Mouse (Mus musculus): Measurements from ENCODE around the gene Tcte1. TPM values are rescaled to one million over a fixed set of nuclear protein-coding genes. Genes with fewer than 3 reads are reported as not detected.

Gene Tcte1
- polyA plus RNA-seq, 1 experiment from 2014 or later: not detected

DNA sequence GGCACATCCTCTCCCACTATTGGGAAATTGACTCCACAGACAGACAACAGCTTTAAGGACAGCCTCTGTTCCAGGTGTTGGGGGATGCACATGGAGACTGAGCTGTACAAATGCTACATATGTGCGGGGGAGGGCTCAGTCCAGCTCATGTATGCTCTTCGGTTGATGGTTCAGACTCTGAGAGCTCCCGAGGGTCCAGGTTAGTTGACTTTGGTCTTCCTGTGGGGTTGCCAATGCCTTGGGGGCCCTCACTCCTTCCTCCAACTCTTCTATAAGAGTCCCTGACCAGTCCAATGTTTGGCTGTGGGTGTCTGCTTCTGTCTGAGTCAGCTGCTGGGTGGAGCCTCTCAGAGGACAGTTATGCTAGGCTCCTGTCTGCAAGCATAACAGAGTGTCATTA is 29.8 kb downstream of the Tcte1 start:
- H3K4me3 ChIP-seq (ENCODE audit: low read depth, low read length): no peak overlapping the region
- no peak overlapping the region for H3K9ac ChIP-seq (ENCODE audit: low read depth, low read length)
- TF ChIP-seq CTCF (IDR thresholded peaks at IDR 0.05; ENCODE audit: low read depth): no peak
- no peaks in the 10 kb centered on the region for H3K9me3 ChIP-seq (ENCODE audit: control insufficient read depth)
- H3K4me1 ChIP-seq (replicated peaks; ENCODE audit: control insufficient read depth, insufficient read depth, low read length): peaks cover 3% of the 10 kb centered on the region; the same call in 1 of the 2 replicates
- no peak for ATAC-seq
- H3K27ac ChIP-seq (ENCODE audit: low read depth, low read length): no peak overlapping the region
- H3K27me3 ChIP-seq (replicated peaks; ENCODE audit: control insufficient read depth, insufficient read depth, low read length): peaks cover 38% of the 10 kb centered on the region
- no peaks in the 10 kb centered on the region for H3K36me3 ChIP-seq (ENCODE audit: control insufficient read depth, insufficient read depth)
- WGBS: 79% methylated on average over 3 of the region's 3 CpGs
- no peak overlapping the region for H3K4me2 ChIP-seq (replicated peaks; ENCODE audit: low read depth)

DNA sequence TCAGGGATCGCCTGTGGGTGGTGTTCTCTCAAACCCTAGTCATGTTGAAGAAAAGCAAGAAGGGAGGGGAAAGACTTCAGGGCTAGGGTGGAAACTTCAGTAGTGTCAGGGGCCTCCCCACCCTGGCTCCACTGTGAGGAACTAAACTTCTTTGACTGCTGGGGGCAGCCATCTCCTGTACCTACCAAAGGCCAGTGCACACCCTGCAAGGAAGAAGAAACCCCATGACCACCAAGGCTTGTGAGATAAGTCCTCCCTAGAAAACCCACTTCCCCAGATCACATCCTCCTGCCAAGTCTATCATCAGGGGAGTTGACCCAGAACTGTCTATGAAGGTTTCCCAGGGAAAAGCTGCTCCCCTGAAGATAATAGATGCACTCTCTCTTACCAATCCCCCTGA is 31.2 kb downstream of the Tcte1 start:
- TF ChIP-seq CTCF (IDR thresholded peaks at IDR 0.05; ENCODE audit: low read depth): no peak
- WGBS: 41% methylated on average over 1 of the region's 1 CpGs
- Histone ChIP-seq H3K4me2 (replicated peaks; ENCODE audit: low read depth) (no peak overlapping the region), H3K27ac (ENCODE audit: low read depth, low read length) (no peak overlapping the region), H3K4me3 (ENCODE audit: low read depth, low read length) (no peak overlapping the region), H3K36me3 (ENCODE audit: control insufficient read depth, insufficient read depth) (peaks cover 3% of the 10 kb centered on the region; the same call in 1 of the 2 replicates), H3K9me3 (ENCODE audit: control insufficient read depth) (no peaks in the 10 kb centered on the region), H3K4me1 (replicated peaks; ENCODE audit: control insufficient read depth, insufficient read depth, low read length) (peaks cover 3% of the 10 kb centered on the region; the same call in 1 of the 2 replicates), H3K27me3 (replicated peaks; ENCODE audit: control insufficient read depth, insufficient read depth, low read length) (peaks cover 24% of the 10 kb centered on the region), H3K9ac (ENCODE audit: low read depth, low read length) (no peak overlapping the region)
- no peak for ATAC-seq

- peaks cover 3% of the 10 kb centered on the region; the same call in 1 of the 2 replicates for H3K4me1 ChIP-seq (replicated peaks; ENCODE audit: control insufficient read depth, insufficient read depth, low read length)
- peak within 1 kb of the TSS; percentile 62 for H3K9ac ChIP-seq (ENCODE audit: low read depth, low read length)
- peak; percentile 81 for ATAC-seq
- no peak within 1 kb of the TSS for H3K27ac ChIP-seq (ENCODE audit: low read depth, low read length)
- H3K36me3 ChIP-seq (ENCODE audit: control insufficient read depth, insufficient read depth): peaks cover 9% of the 10 kb centered on the region; the same call in 1 of the 2 replicates
- H3K27me3 ChIP-seq (replicated peaks; ENCODE audit: control insufficient read depth, insufficient read depth, low read length): peaks cover 16% of the 10 kb centered on the region
- H3K4me2 ChIP-seq (replicated peaks; ENCODE audit: low read depth): peak within 1 kb of the TSS; percentile 94
- peak within 1 kb of the TSS; percentile 65 for H3K4me3 ChIP-seq (ENCODE audit: low read depth, low read length)
- H3K9me3 ChIP-seq (ENCODE audit: control insufficient read depth): no peaks in the 10 kb centered on the region
- WGBS: under 1% methylated on average over 45 of the region's 45 CpGs
- TF ChIP-seq CTCF (IDR thresholded peaks at IDR 0.05; ENCODE audit: low read depth): 0 out of 2 replicates have a peak, but pooled peaks have one; percentile 0
Measured at GRCm38 (mm10) chr17:45555452-45556106, 32.3 kb downstream of the Tcte1 start, which contains the start of gene Nfkbie. TSS of gene Nfkbie (plus strand) at chr17:45555703.

DNA sequence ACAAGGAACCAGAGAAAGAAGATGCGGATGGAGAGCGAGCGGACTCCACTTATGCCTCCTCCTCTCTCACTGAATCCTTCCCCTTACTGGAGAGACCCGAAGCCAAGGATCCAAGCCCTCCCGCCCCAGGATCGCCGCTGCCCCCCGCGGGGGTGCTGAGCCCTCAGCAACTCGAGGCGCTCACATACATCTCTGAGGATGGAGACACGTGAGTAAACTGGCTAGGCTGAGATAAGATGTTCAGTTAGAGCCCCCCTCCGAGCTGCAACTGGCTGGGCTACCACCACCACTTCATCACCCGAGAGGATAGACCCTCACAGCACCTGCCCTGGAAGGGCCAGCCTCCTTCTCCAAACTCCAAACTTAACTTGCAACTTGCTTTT is 32.9 kb downstream of the Tcte1 start:
- Histone ChIP-seq H3K36me3 (ENCODE audit: control insufficient read depth, insufficient read depth) (peaks cover 9% of the 10 kb centered on the region; the same call in 1 of the 2 replicates), H3K27me3 (replicated peaks; ENCODE audit: control insufficient read depth, insufficient read depth, low read length) (peaks cover 11% of the 10 kb centered on the region), H3K9me3 (ENCODE audit: control insufficient read depth) (no peaks in the 10 kb centered on the region), H3K27ac (ENCODE audit: low read depth, low read length) (no peak overlapping the region), H3K4me2 (replicated peaks; ENCODE audit: low read depth) (peak overlapping the region; percentile 94), H3K4me3 (ENCODE audit: low read depth, low read length) (peak overlapping the region; percentile 65), H3K4me1 (replicated peaks; ENCODE audit: control insufficient read depth, insufficient read depth, low read length) (peaks cover 3% of the 10 kb centered on the region; the same call in 1 of the 2 replicates), H3K9ac (ENCODE audit: low read depth, low read length) (peak overlapping the region; percentile 62)
- no peak for TF ChIP-seq CTCF (IDR thresholded peaks at IDR 0.05; ENCODE audit: low read depth)
- 4% methylated on average over 14 of the region's 14 CpGs for WGBS
- ATAC-seq: no peak

DNA sequence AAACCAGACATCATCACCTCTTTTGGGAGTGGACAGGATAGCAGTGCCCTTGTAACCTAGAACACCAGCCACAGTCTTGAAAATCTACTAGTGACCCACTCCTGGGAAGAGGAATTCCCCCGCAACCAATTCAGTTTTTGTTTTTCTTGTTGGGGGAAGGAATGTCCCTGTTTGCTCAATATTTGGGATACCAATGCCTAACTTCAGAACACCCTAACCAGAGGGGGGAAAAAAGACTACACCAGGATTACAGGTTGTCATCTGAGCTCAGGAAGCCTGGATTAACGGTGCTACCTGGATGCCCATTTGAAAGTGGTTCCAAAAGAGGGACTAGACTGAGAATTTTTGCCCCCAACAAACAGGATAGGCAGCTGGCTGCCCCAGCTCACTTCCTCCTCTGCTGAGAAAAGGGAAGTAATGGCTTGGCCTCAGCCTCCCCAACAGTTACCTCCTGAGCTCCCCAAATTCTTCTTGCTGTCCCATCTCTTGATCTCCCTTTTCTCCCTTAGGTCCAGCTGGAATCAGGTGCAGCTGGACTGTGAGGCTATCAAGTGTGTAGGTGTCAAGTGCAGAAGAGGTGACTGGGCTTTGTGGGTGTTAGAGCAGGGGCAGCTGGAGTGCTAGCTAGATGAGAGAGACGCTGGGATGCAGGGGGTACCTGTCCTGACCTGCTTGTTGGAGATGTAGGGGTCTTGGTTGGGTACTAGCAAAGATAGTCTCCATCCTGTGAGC is 33.4 kb downstream of the Tcte1 start:
- peak overlapping the region; percentile 62; the same call in 1 of the 2 replicates for H3K9ac ChIP-seq (ENCODE audit: low read depth, low read length)
- peaks cover 3% of the 10 kb centered on the region; the same call in 1 of the 2 replicates for H3K4me1 ChIP-seq (replicated peaks; ENCODE audit: control insufficient read depth, insufficient read depth, low read length)
- H3K9me3 ChIP-seq (ENCODE audit: control insufficient read depth): no peaks in the 10 kb centered on the region
- 59% methylated on average over 3 of the region's 3 CpGs for WGBS
- H3K27ac ChIP-seq (ENCODE audit: low read depth, low read length): no peak overlapping the region
- TF ChIP-seq CTCF (IDR thresholded peaks at IDR 0.05; ENCODE audit: low read depth): no peak
- peak overlapping the region; percentile 65 for H3K4me3 ChIP-seq (ENCODE audit: low read depth, low read length)
- H3K4me2 ChIP-seq (replicated peaks; ENCODE audit: low read depth): peak overlapping the region; percentile 94
- no peak for ATAC-seq
- H3K27me3 ChIP-seq (replicated peaks; ENCODE audit: control insufficient read depth, insufficient read depth, low read length): peaks cover 6% of the 10 kb centered on the region; the same call in 1 of the 2 replicates
- H3K36me3 ChIP-seq (ENCODE audit: control insufficient read depth, insufficient read depth): peaks cover 9% of the 10 kb centered on the region; the same call in 1 of the 2 replicates

DNA sequence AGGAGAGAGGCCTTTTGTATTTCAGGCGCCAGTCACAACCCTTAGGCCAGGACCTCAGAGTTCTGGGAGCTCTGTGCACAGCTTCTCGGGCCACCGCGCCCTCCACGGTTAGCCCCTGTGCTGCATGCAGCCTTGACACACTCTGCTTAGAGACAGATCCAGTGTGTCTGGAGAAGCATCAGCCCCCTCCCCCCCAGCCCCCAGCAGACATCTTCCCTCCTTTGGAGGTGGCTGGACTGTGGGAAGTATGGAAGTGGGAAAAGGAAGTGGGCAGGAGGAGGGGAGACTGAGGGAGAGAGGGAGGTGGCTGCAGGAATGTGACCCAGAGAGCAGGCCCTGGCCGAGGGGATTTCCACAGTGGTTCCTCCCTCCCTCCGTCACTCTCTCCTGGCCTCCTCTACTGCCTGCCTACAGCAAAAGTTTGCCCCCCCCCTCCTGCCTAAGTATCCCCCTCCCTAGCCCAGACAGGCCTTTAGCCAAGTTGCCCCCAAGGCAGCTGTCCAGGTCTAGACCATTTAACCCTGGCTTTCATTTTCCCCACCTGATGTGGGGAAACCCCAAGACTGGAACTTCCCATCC is 34.1 kb downstream of the Tcte1 start:
- H3K36me3 ChIP-seq (ENCODE audit: control insufficient read depth, insufficient read depth): peaks cover 9% of the 10 kb centered on the region; the same call in 1 of the 2 replicates
- 0 out of 2 replicates have a peak, but pooled peaks cover 6% of the 10 kb centered on the region for H3K27me3 ChIP-seq (replicated peaks; ENCODE audit: control insufficient read depth, insufficient read depth, low read length)
- 64% methylated on average over 7 of the region's 7 CpGs for WGBS
- H3K9ac ChIP-seq (ENCODE audit: low read depth, low read length): no peak overlapping the region
- no peak overlapping the region for H3K27ac ChIP-seq (ENCODE audit: low read depth, low read length)
- no peak for ATAC-seq
- no peak overlapping the region for H3K4me3 ChIP-seq (ENCODE audit: low read depth, low read length)
- H3K4me2 ChIP-seq (replicated peaks; ENCODE audit: low read depth): no peak overlapping the region; the same call in 1 of the 2 replicates
- peaks cover 3% of the 10 kb centered on the region; the same call in 1 of the 2 replicates for H3K4me1 ChIP-seq (replicated peaks; ENCODE audit: control insufficient read depth, insufficient read depth, low read length)
- no peak for TF ChIP-seq CTCF (IDR thresholded peaks at IDR 0.05; ENCODE audit: low read depth)
- no peaks in the 10 kb centered on the region for H3K9me3 ChIP-seq (ENCODE audit: control insufficient read depth)

All from intestine, postnatal 0 days (tissue).